Mouse (Mus musculus): Measurements from ENCODE around the gene Wrb.

GRCm38 (mm10) chr16:96157171-96157570 is 12.0 kb downstream of the Wrb start:
- TF ChIP-seq CTCF (IDR thresholded peaks at IDR 0.05; ENCODE audit: low read depth, low read length) (no peak), EP300 (IDR thresholded peaks at IDR 0.05; ENCODE audit: insufficient read depth, low read depth, low read length) (no peak), POLR2A (IDR thresholded peaks at IDR 0.05; ENCODE audit: insufficient read depth, low read length) (no peak)
